Mouse (Mus musculus) heart, embryonic 14.5 days (tissue): ENCODE results near the gene Litaf. TPM values are rescaled to one million over a fixed set of nuclear protein-coding genes. Genes with fewer than 3 reads are reported as not detected.

ENCODE experiments used
- ATAC-seq: fragments of 200-750 bp; cut with Nextera tagmentation; 2 replicates; pipeline ENCODE4 v1.8.0; 2017; ENCODE audit warnings: low read depth, moderate TSS enrichment; ENCODE audit not compliant: insufficient number of reproducible peaks, insufficient read depth, low FRiP score
- H3K27ac ChIP-seq, 2 experiments: fragments of 200-500 bp in 1 of 2; fragments of 300-500 bp in 1 of 2; sonication (generic) in 1 of 2; replicated peaks in 1 of 2; 2 replicates each; pipeline ENCODE4 v1.5.1; 2012 to 2014; ENCODE audit warnings: low read depth in 2 of 2, low read length in 2 of 2, control low read depth in 1 of 2, mild to moderate bottlenecking in 1 of 2, mixed read lengths in 1 of 2; ENCODE audit not compliant: control insufficient read depth in 1 of 2, insufficient read depth in 1 of 2
- H3K27me3 ChIP-seq: fragments of 300-500 bp; sonication (generic); 2 replicates; pipeline ENCODE4 v1.6.1; 2014; ENCODE audit warnings: mild to moderate bottlenecking, low read length, control low read depth; ENCODE audit not compliant: control insufficient read depth, insufficient read depth
- H3K36me3 ChIP-seq: fragments of 300-500 bp; sonication (generic); 2 replicates; pipeline ENCODE4 v1.6.1; 2014; ENCODE audit warnings: mild to moderate bottlenecking, control low read depth, low read length, mixed read lengths; ENCODE audit not compliant: control insufficient read depth, insufficient read depth
- H3K4me1 ChIP-seq, 2 experiments: fragments of 200-500 bp in 1 of 2; fragments of 300-500 bp in 1 of 2; sonication (generic) in 1 of 2; 2 replicates each; pipeline ENCODE4 v1.6.1; 2012 to 2014; ENCODE audit warnings: low read length in 2 of 2, control low read depth in 1 of 2, mixed read lengths in 1 of 2; ENCODE audit not compliant: control insufficient read depth in 2 of 2, insufficient read depth in 2 of 2
- H3K4me2 ChIP-seq: fragments of 300-500 bp; sonication (generic); 2 replicates; pipeline ENCODE4 v1.6.1; 2014; ENCODE audit warnings: mild to moderate bottlenecking, low read length
- H3K4me3 ChIP-seq, 2 experiments: fragments of 200-500 bp in 1 of 2; fragments of 300-500 bp in 1 of 2; sonication (generic) in 1 of 2; 2 replicates each; pipeline ENCODE4 v1.5.1; 2012 to 2014; ENCODE audit warnings: low read length in 2 of 2, mild to moderate bottlenecking in 2 of 2, control low read depth in 1 of 2, low read depth in 1 of 2, moderate library complexity in 1 of 2; ENCODE audit not compliant: control insufficient read depth in 1 of 2, insufficient read depth in 1 of 2
- H3K9ac ChIP-seq: fragments of 300-500 bp; sonication (generic); 2 replicates; pipeline ENCODE4 v1.6.1; 2014; ENCODE audit warnings: mild to moderate bottlenecking, low read length
- H3K9me3 ChIP-seq: fragments of 300-500 bp; sonication (generic); 2 replicates; pipeline ENCODE4 v1.6.1; 2016; ENCODE audit warnings: low read length, control low read depth; ENCODE audit not compliant: control insufficient read depth
- WGBS: fragments of 180-500 bp; shearing (Covaris S2); extraction: QIAGEN DNeasy Blood & Tissue Kit; methylation state at CpG from one replicate; pipeline ENCODE4 v1.1.7; 2014; 5-methylcytosine and 5-hydroxymethylcytosine counted together
- polyA plus RNA-seq: library from polyadenylated mRNA; unstranded; fragments of >200 nt; fragmentation: Nextera tagmentation; extraction: Ambion mirVana; gene quantifications from 2 replicates; pipeline ENCODE4 v1.2.1, GENCODE M21; 2014

Litaf gene
- polyA plus RNA-seq, 1 experiment from 2014 or later = 71.8 TPM

- H3K27ac ChIP-seq = no peak overlapping the region
- no peak overlapping the region for H3K9ac ChIP-seq
- no peaks in the 10 kb centered on the region for H3K27me3 ChIP-seq
- no peaks in the 10 kb centered on the region for H3K36me3 ChIP-seq
- 38% methylated on average over 7 of the region's 7 CpGs for WGBS
- H3K4me2 ChIP-seq = no peak overlapping the region
- no peaks in the 10 kb centered on the region for H3K9me3 ChIP-seq
- 0 out of 4 replicates have a peak, but pooled peaks cover 0 to 4% of the 10 kb centered on the region in 2 experiments for H3K4me1 ChIP-seq
- no peak for ATAC-seq
- H3K4me3 ChIP-seq = no peak overlapping the region
Observed at GRCm38 (mm10) chr16:10925591-10926180, 140.3 kb downstream of the Litaf start.

GRCm38 (mm10) chr16:10923561-10923960 is 142.4 kb downstream of the Litaf start:
- no peaks in the 10 kb centered on the region for H3K9me3 ChIP-seq
- H3K9ac ChIP-seq = no peak overlapping the region
- no peak overlapping the region for H3K27ac ChIP-seq
- 65% methylated on average over 5 of the region's 5 CpGs for whole genome bisulfite sequencing
- H3K36me3 ChIP-seq = no peaks in the 10 kb centered on the region
- no peak overlapping the region for H3K4me3 ChIP-seq
- H3K4me1 ChIP-seq = peaks cover 9 to 10% of the 10 kb centered on the region in 2 experiments; a peak in 2 of 4 replicates
- no peak for ATAC-seq
- H3K27me3 ChIP-seq = no peaks in the 10 kb centered on the region
- H3K4me2 ChIP-seq = no peak overlapping the region

- Histone ChIP-seq H3K27ac (peak overlapping the region; percentile 17 to 33; a peak in 2 of 4 replicates), H3K4me3 (no peak overlapping the region), H3K9ac (no peak overlapping the region), H3K4me2 (no peak overlapping the region), H3K27me3 (no peaks in the 10 kb centered on the region), H3K9me3 (no peaks in the 10 kb centered on the region), H3K4me1 (peaks cover 5 to 10% of the 10 kb centered on the region in 2 experiments; a peak in 2 of 4 replicates), H3K36me3 (no peaks in the 10 kb centered on the region)
- peak; percentile 67 for ATAC-seq
Observed at GRCm38 (mm10) chr16:10919856-10920255, 146.1 kb downstream of the Litaf start.

GRCm38 (mm10) chr16:10916271-10916670 is 149.7 kb downstream of the Litaf start:
- H3K27me3 ChIP-seq = no peaks in the 10 kb centered on the region
- no peak for ATAC-seq
- no peaks in the 10 kb centered on the region for H3K9me3 ChIP-seq
- no peak overlapping the region for H3K4me2 ChIP-seq
- no peak overlapping the region for H3K27ac ChIP-seq
- H3K4me1 ChIP-seq = peaks cover 5 to 10% of the 10 kb centered on the region in 2 experiments; a peak in 2 of 4 replicates
- H3K9ac ChIP-seq = no peak overlapping the region
- H3K4me3 ChIP-seq = no peak overlapping the region
- no peaks in the 10 kb centered on the region for H3K36me3 ChIP-seq
- WGBS = 79% methylated on average over 3 of the region's 3 CpGs

- Histone ChIP-seq H3K27ac (no peak overlapping the region), H3K27me3 (no peaks in the 10 kb centered on the region), H3K4me3 (no peak overlapping the region), H3K9ac (no peak overlapping the region), H3K36me3 (no peaks in the 10 kb centered on the region), H3K9me3 (no peaks in the 10 kb centered on the region), H3K4me2 (no peak overlapping the region), H3K4me1 (peaks cover 5 to 11% of the 10 kb centered on the region in 2 experiments; a peak in 2 of 4 replicates)
- ATAC-seq = no peak
- 95% methylated on average over 4 of the region's 4 CpGs for WGBS
Observed at GRCm38 (mm10) chr16:10915066-10915465, 150.9 kb downstream of the Litaf start.

GRCm38 (mm10) chr16:10911061-10911460 is 154.9 kb downstream of the Litaf start:
- no peak overlapping the region for H3K4me3 ChIP-seq
- H3K27ac ChIP-seq = no peak overlapping the region
- no peak overlapping the region for H3K4me2 ChIP-seq
- peaks cover 0 to 3% of the 10 kb centered on the region in 2 experiments; a peak in 1 of 4 replicates for H3K4me1 ChIP-seq
- no peaks in the 10 kb centered on the region for H3K36me3 ChIP-seq
- no peak for ATAC-seq
- no peaks in the 10 kb centered on the region for H3K27me3 ChIP-seq
- no peaks in the 10 kb centered on the region for H3K9me3 ChIP-seq
- no peak overlapping the region for H3K9ac ChIP-seq
- 80% methylated on average over 2 of the region's 2 CpGs for WGBS

- H3K36me3 ChIP-seq = no peaks in the 10 kb centered on the region
- ATAC-seq = no peak
- no peak overlapping the region for H3K27ac ChIP-seq
Observed at GRCm38 (mm10) chr16:10910541-10910940, 155.4 kb downstream of the Litaf start.

More at GRCm38 (mm10) chr16:10910541-10910940, 155.4 kb downstream of the Litaf start:
- peaks cover 2 to 8% of the 10 kb centered on the region in 2 experiments for H3K4me1 ChIP-seq
- no peaks in the 10 kb centered on the region for H3K27me3 ChIP-seq
- no peak overlapping the region for H3K4me2 ChIP-seq
- no peaks in the 10 kb centered on the region for H3K9me3 ChIP-seq
- WGBS = 44% methylated on average over 7 of the region's 7 CpGs
- no peak overlapping the region for H3K4me3 ChIP-seq
- no peak overlapping the region for H3K9ac ChIP-seq
